Comparison of ENCODE assay signal across 8 mouse cellular contexts in the genomic region with DNA sequence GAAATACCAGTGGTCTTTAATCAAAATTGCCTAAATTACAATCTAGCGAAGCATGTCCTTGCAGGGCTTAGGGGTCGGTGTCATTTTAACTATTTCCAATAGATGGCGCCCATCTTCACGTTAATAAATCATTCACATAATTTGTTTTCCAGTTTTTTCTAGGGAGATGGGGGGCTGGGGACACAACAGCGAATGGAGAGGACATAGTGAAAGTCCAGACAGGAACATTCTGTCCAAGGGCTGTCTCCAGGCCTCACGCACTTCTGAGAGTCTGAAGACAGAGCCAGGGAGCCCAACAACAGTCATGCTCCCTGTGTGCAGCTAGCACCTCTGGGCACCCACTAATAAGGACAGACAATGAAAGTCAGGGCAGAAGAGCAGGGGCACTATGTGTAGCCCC. TPM values are rescaled to one million over a fixed set of nuclear protein-coding genes. Genes with fewer than 3 reads are reported as not detected.
A peak's percentile ranks its signal among the peaks of the same experiment; 100 is the strongest.
DNase-seq lines count a peak whose midpoint lies in the region; ATAC-seq and TF ChIP-seq lines count a peak whose summit lies in the region.

No protein-coding gene starts in this region.

- 18% methylated on average over 6 of the region's 6 CpGs for WGBS in hindbrain, embryonic 10.5 days
- 13% methylated on average over 6 of the region's 6 CpGs for WGBS in hindbrain, embryonic 16.5 days

- no peak overlapping the region for H3K27ac ChIP-seq in hindbrain, embryonic 10.5 days
- no peak overlapping the region for H3K27ac ChIP-seq in hindbrain, embryonic 16.5 days (ENCODE audit: low read depth, low read length)
- H3K27ac ChIP-seq in cortical plate, adult 2 months (ENCODE audit: insufficient read depth, low read length), result no peak overlapping the region

- peak; percentile 19; the same call in 1 of the 2 replicates for TF ChIP-seq CTCF in cortical plate, adult 2 months (IDR thresholded peaks at IDR 0.05; ENCODE audit: extremely low read depth, insufficient read depth, low read length)

- TF ChIP-seq POLR2A in cortical plate, adult 2 months (IDR thresholded peaks at IDR 0.05; ENCODE audit: extremely low read depth, insufficient read depth, low read length), result no peak

- no peak overlapping the region for H3K4me3 ChIP-seq in hindbrain, embryonic 10.5 days
- no peak overlapping the region for H3K4me3 ChIP-seq in hindbrain, embryonic 16.5 days (ENCODE audit: low read length)
- H3K4me3 ChIP-seq in cortical plate, adult 2 months (ENCODE audit: insufficient read depth, low read length), result no peak overlapping the region

- no peaks in the 10 kb centered on the region for H3K27me3 ChIP-seq in hindbrain, embryonic 10.5 days (ENCODE audit: insufficient read depth, poor library complexity, severe bottlenecking)
- H3K27me3 ChIP-seq in hindbrain, embryonic 16.5 days (replicated peaks; ENCODE audit: control insufficient read depth, insufficient read depth, low read length), result no peaks in the 10 kb centered on the region
- no peaks in the 10 kb centered on the region; the same call in 1 of the 2 replicates for H3K27me3 ChIP-seq in splenic B cell, adult 2 months (ENCODE audit: control insufficient read depth, insufficient read depth, low read length, poor library complexity, severe bottlenecking)

- H3K4me1 ChIP-seq in hindbrain, embryonic 10.5 days (replicated peaks), result peaks cover 28% of the 10 kb centered on the region
- H3K4me1 ChIP-seq in hindbrain, embryonic 16.5 days (ENCODE audit: control insufficient read depth, insufficient read depth, low read depth, low read length), result peaks cover 9% of the 10 kb centered on the region
- H3K4me1 ChIP-seq in cortical plate, adult 2 months (ENCODE audit: control insufficient read depth, insufficient read depth, low read length), result no peaks in the 10 kb centered on the region

- no peaks in the 10 kb centered on the region for H3K9me3 ChIP-seq in hindbrain, embryonic 10.5 days
- no peaks in the 10 kb centered on the region for H3K9me3 ChIP-seq in hindbrain, embryonic 16.5 days (ENCODE audit: control insufficient read depth, low read length)

- ATAC-seq in hindbrain, embryonic 16.5 days, result no peak

- no peaks in the 10 kb centered on the region for H3K36me3 ChIP-seq in hindbrain, embryonic 10.5 days
- H3K36me3 ChIP-seq in hindbrain, embryonic 16.5 days (ENCODE audit: control insufficient read depth, insufficient read depth, low read length), result no peaks in the 10 kb centered on the region
- no peaks in the 10 kb centered on the region for H3K36me3 ChIP-seq in splenic B cell, adult 2 months (ENCODE audit: control insufficient read depth, insufficient read depth, low read length, poor library complexity, severe bottlenecking)

- peak; percentile 6 for DNase-seq in hindbrain, embryonic 10.5 days (ENCODE audit: low spot score)
- DNase-seq in ES-CJ7 (ENCODE audit: low read depth, low spot score), result peak; percentile 11
- DNase-seq in heart, postnatal 36 days, result peak; percentile 53 to 65
- DNase-seq in left cerebral cortex, postnatal 25 days (ENCODE audit: low spot score in 2 of 2), result peak; percentile 40 to 56
- DNase-seq in splenic B cell, adult 2 months (ENCODE audit: low read depth, low spot score), result peak; percentile 49
- DNase-seq in neural tube, embryonic 10.5 days (ENCODE audit: extremely low spot score, low spot score), result no peak

- H3K4me2 ChIP-seq in hindbrain, embryonic 16.5 days (ENCODE audit: low read length), result no peak overlapping the region

- H3K9ac ChIP-seq in hindbrain, embryonic 16.5 days (ENCODE audit: low read depth, low read length), result no peak overlapping the region

- intact Hi-C loops in heart, postnatal 36 days (cut with DNase I), result loop anchor here (1.0 to 5.0 kb wide), 3 partner anchors 102 to 403 kb away; partner anchors contain the start of gene Ints4
- intact Hi-C loops in left cerebral cortex, postnatal 25 days (cut with DNase I), result loop anchor here (10.0 kb wide), 1 partner anchor 326 kb away; the partner anchor contains the start of gene Ndufc2

RNA-seq across cellular contexts. Expression of gene Gab2, which starts 2.2 kb away (rescaled TPM):
- polyA plus RNA-seq in hindbrain, embryonic 10.5 days (2016; fragmentation: Nextera tagmentation; extraction: Ambion mirVana), result 8.0 and 10.6 TPM in 2 replicates
- polyA plus RNA-seq in hindbrain, embryonic 16.5 days (2015; fragmentation: Nextera tagmentation; extraction: Ambion mirVana), result 14.1 and 17.7 TPM in 2 replicates
- 10.1 and 11.0 TPM in 2 replicates for polyA plus RNA-seq in cortical plate, adult 2 months (2012; rRNA removed)
- 10 to 100 TPM; 19.6 to 19.9 TPM for total RNA-seq in heart, postnatal 36 days (2021)
- total RNA-seq in left cerebral cortex, postnatal 25 days (2021), result 10 to 100 TPM; 12.4 to 14.0 TPM
